Mouse (Mus musculus) forebrain, embryonic 11.5 days (tissue): ENCODE results near the gene Col4a3. TPM values are rescaled to one million over a fixed set of nuclear protein-coding genes. Genes with fewer than 3 reads are reported as not detected.

ENCODE experiments used
- ATAC-seq: fragments of 200-750 bp; cut with Nextera tagmentation; replicated peaks from 2 replicates; pipeline ENCODE4 v1.8.0; 2017; ENCODE audit warnings: moderate TSS enrichment; ENCODE audit not compliant: low FRiP score
- DNase-seq: peaks from one replicate; pipeline ENCODE4 v3.0.0-alpha.2; 2017; ENCODE audit warnings: low spot score
- H3K27ac ChIP-seq: fragments of 300-500 bp; sonication (generic); 2 replicates; pipeline ENCODE4 v1.5.1; 2014; ENCODE audit warnings: low read depth, low read length
- H3K27me3 ChIP-seq: fragments of 300-500 bp; sonication (generic); 2 replicates; pipeline ENCODE4 v1.6.1; 2014; ENCODE audit warnings: mild to moderate bottlenecking, low read length, mixed read lengths; ENCODE audit not compliant: control insufficient read depth, insufficient read depth
- H3K36me3 ChIP-seq: fragments of 300-500 bp; sonication (generic); 2 replicates; pipeline ENCODE4 v1.6.1; 2014; ENCODE audit warnings: mild to moderate bottlenecking, low read length, moderate library complexity, mixed read lengths; ENCODE audit not compliant: control insufficient read depth, insufficient read depth
- H3K4me1 ChIP-seq: fragments of 300-500 bp; sonication (generic); replicated peaks from 2 replicates; pipeline ENCODE4 v1.6.1; 2014; ENCODE audit warnings: low read length, mixed read lengths; ENCODE audit not compliant: control insufficient read depth, insufficient read depth
- H3K4me2 ChIP-seq: fragments of 300-500 bp; sonication (generic); 2 replicates; pipeline ENCODE4 v1.6.1; 2014; ENCODE audit warnings: low read depth, mild to moderate bottlenecking, low read length, moderate library complexity, mixed read lengths; ENCODE audit not compliant: severe bottlenecking
- H3K4me3 ChIP-seq: fragments of 300-500 bp; sonication (generic); 2 replicates; pipeline ENCODE4 v1.5.1; 2014; ENCODE audit warnings: low read depth, low read length
- H3K9ac ChIP-seq: fragments of 300-500 bp; sonication (generic); 2 replicates; pipeline ENCODE4 v1.6.1; 2014; ENCODE audit warnings: low read length
- H3K9me3 ChIP-seq: fragments of 300-500 bp; sonication (generic); 2 replicates; pipeline ENCODE4 v1.6.1; 2016; ENCODE audit warnings: low read length, mixed read lengths; ENCODE audit not compliant: control insufficient read depth
- WGBS: fragments of 180-500 bp; shearing (Covaris S2); extraction: QIAGEN DNeasy Blood & Tissue Kit; methylation state at CpG from one replicate; pipeline ENCODE4 v1.1.7; 2014; 5-methylcytosine and 5-hydroxymethylcytosine counted together
- polyA plus RNA-seq: library from polyadenylated mRNA; unstranded; fragments of >200 nt; fragmentation: Nextera tagmentation; extraction: Ambion mirVana; gene quantifications from 2 replicates; pipeline ENCODE4 v1.2.1, GENCODE M21; 2014

Col4a3 gene
- polyA plus RNA-seq, 1 experiment from 2014 or later: 0.08 TPM

DNA sequence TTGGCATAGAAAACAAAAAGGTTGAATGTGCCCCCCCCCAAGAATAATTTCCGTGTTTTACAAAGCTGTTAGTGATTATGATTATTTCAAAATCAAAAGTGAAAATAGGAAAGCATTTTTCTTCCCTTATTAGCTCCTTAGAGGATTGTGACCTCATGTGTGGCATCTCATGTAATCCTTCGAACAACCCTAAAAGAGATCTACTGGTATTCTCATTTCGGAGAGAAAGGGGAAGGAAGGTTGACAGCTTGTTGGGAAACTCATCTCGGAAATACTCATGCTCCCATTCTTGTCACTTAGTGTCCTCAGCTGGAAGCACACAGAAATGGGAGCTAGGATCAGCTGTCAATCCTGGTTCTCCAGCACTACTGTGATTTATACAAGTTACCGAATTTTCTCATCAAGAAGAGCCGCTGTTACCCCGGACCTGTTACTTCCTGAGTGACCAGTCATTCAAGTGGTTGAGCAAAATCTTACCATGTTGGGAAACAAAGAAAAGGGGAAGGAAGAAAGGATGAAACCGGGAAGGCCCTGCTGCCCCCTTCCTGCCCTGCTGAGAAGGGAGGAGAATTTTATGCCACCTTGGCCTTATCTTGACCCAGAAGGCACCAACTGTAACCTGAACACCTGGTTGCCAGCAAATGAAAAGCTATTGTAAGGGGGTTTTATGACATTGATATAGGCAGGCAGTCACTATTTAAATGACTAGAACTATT, 174.9 kb downstream of the Col4a3 start:
- no peaks in the 10 kb centered on the region for H3K9me3 ChIP-seq
- no peak overlapping the region for H3K4me2 ChIP-seq
- H3K9ac ChIP-seq: no peak overlapping the region
- ATAC-seq: no peak
- no peak for DNase-seq
- no peaks in the 10 kb centered on the region for H3K27me3 ChIP-seq
- no peaks in the 10 kb centered on the region; the same call in 1 of the 2 replicates for H3K36me3 ChIP-seq
- H3K4me1 ChIP-seq: no peaks in the 10 kb centered on the region
- H3K4me3 ChIP-seq: no peak overlapping the region
- H3K27ac ChIP-seq: no peak overlapping the region
- WGBS: 90% methylated on average over 8 of the region's 8 CpGs

DNA sequence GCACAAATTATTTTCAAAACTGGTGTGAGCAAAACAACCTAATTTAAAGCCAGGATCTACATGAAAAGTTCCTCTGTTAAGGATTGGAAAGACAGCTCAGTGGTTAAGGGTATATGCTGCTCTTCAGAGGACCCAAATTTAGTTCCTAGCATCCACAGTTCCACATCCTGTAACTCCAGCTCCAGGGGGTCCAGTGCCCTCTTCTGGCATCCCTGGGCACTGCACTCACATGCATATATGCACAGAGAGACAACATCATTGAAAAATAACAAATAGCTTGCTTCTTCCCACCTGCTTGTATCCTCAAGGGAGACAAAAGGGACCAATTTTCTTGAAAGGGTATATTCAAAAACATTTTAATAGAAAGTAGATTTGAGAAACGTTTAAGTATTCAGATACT, 175.6 kb downstream of the Col4a3 start:
- Histone ChIP-seq H3K4me3 (no peak overlapping the region), H3K4me1 (no peaks in the 10 kb centered on the region), H3K9me3 (no peaks in the 10 kb centered on the region), H3K36me3 (no peaks in the 10 kb centered on the region; the same call in 1 of the 2 replicates), H3K4me2 (no peak overlapping the region), H3K27ac (no peak overlapping the region), H3K9ac (no peak overlapping the region), H3K27me3 (no peaks in the 10 kb centered on the region)
- WGBS: 78% methylated on average over 1 of the region's 1 CpGs
- DNase-seq: no peak
- ATAC-seq: no peak

DNA sequence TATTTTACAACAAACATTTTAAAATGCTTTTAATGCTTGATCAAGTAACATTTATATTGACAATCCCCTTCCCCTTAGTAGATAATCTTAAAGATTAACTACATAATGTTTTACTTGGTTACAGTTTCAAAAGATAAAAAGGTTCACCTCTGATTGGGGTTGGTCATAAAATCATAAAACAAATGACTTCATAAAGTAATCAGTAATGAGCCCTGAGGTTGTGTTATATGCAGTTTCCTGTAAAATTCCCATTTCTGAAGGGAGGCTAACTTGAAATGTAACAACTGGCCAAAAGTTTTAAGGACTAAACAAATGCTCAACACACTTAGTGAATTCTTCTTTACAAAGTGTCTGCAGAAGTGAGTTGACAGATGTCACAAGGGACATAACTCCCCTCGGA, 179.5 kb downstream of the Col4a3 start:
- 76% methylated on average over 1 of the region's 1 CpGs for WGBS
- DNase-seq (no peak), ATAC-seq (no peak)
- H3K4me3 ChIP-seq: no peak overlapping the region
- H3K27ac ChIP-seq: no peak overlapping the region
- no peaks in the 10 kb centered on the region for H3K27me3 ChIP-seq
- no peak overlapping the region for H3K4me2 ChIP-seq
- no peaks in the 10 kb centered on the region for H3K4me1 ChIP-seq
- H3K9me3 ChIP-seq: no peaks in the 10 kb centered on the region
- no peaks in the 10 kb centered on the region; the same call in 1 of the 2 replicates for H3K36me3 ChIP-seq
- no peak overlapping the region for H3K9ac ChIP-seq

DNA sequence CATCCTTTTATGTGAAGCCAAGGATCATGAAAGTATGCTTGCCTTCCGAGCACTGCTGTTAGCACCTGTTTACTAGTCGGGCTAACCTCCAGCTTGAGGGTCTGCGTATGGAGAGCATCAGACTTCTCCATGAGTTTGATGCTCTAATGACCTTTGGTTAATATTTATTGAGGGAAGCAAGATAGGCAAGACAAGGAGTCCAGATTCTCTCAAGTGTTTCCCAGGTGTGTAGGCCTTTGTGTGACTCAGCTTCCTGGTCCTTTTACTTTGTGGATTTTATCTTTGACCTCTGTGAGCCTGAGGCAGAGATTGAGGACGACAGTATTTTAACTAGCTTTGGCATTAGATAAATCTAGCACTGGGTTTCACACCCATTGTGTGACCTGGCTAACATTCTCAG, 179.9 kb downstream of the Col4a3 start:
- no peaks in the 10 kb centered on the region for H3K4me1 ChIP-seq
- no peak for ATAC-seq
- no peak overlapping the region for H3K4me3 ChIP-seq
- no peak for DNase-seq
- H3K4me2 ChIP-seq: no peak overlapping the region
- H3K9me3 ChIP-seq: no peaks in the 10 kb centered on the region
- H3K36me3 ChIP-seq: no peaks in the 10 kb centered on the region; the same call in 1 of the 2 replicates
- no peak overlapping the region for H3K27ac ChIP-seq
- no peak overlapping the region for H3K9ac ChIP-seq
- 87% methylated on average over 4 of the region's 4 CpGs for WGBS
- H3K27me3 ChIP-seq: no peaks in the 10 kb centered on the region

DNA sequence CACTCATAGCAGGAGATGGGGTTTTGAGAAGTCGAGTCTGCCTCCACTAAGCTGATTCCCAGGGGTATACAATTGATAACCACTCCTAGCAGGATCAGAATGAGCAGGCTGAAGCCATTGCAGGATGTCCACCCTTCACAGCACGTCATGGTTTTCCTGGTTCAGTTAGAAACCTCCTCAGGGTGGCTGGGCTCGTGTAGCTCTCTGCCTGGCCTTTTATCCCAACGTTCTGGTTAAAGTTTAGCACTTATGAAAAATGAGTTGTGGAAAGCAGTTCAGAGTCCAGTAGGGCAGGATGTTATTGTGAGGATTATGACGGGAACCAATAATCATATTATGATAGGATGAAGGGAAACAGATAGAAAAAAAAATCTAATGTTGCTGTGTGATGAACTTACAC, 181.5 kb downstream of the Col4a3 start, which contains the start of gene Tm4sf20:
Gene Tm4sf20, minus strand, starts transcription at position 193 of the 400 bp plus-strand sequence.
- no peaks in the 10 kb centered on the region for H3K36me3 ChIP-seq
- no peak within 1 kb of the TSS for H3K4me3 ChIP-seq
- no peak within 1 kb of the TSS for H3K4me2 ChIP-seq
- no peak for DNase-seq
- no peaks in the 10 kb centered on the region for H3K9me3 ChIP-seq
- no peak within 1 kb of the TSS for H3K9ac ChIP-seq
- H3K27me3 ChIP-seq: no peaks in the 10 kb centered on the region
- 77% methylated on average over 5 of the region's 5 CpGs for WGBS
- no peaks in the 10 kb centered on the region for H3K4me1 ChIP-seq
- no peak for ATAC-seq
- no peak within 1 kb of the TSS for H3K27ac ChIP-seq

DNA sequence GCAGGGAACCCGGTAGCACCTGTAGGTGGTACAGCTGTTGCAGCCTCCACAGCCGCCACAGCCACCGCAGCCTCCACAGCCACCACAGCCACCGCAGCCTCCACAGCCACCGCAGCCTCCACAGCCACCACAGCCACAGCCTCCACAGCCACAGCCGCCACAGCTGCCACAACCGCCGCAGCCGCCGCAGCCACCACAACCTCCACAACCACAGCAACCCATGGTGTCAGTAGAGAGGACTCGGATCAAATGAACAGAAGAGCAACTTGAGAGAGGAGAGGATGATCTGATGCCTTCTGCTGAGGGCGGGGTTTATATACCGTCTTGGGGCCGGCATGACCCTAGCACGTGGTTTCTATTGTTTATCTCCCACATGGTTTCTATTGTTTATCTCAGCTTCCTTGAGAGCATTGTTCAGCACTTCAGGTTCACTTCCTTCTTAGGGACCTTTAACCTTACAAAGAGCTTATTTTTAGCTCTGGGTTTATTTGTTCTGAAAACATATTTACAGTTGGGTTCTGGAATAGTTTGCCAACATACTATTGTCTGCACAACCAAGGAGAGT, 184.4 kb downstream of the Col4a3 start, which contains the start of gene Gm47791:
Gene Gm47791, minus strand, starts transcription at position 222 of the 565 bp plus-strand sequence.
- Histone ChIP-seq H3K4me3 (no peak within 1 kb of the TSS), H3K36me3 (no peaks in the 10 kb centered on the region), H3K4me2 (no peak within 1 kb of the TSS), H3K9me3 (no peaks in the 10 kb centered on the region), H3K9ac (no peak within 1 kb of the TSS), H3K4me1 (no peaks in the 10 kb centered on the region), H3K27ac (no peak within 1 kb of the TSS), H3K27me3 (no peaks in the 10 kb centered on the region)
- ATAC-seq (no peak), DNase-seq (no peak)
- 91% methylated on average over 13 of the region's 15 CpGs for WGBS

Other genes starting within 250 kb of the Col4a3 start
- 0.12 and 0.21 TPM in 2 replicates for gene Col4a4, start 72 bp upstream of the Col4a3 start, polyA plus RNA-seq
- gene Mff, start 138.0 kb downstream of the Col4a3 start, polyA plus RNA-seq: 268 and 290 TPM in 2 replicates
- gene Tm4sf20, start 181.5 kb downstream of the Col4a3 start, polyA plus RNA-seq: 0.23 TPM in 1 of 2 replicates, not detected in the other
- not detected in 2 replicates for gene Gm47791, start 184.3 kb downstream of the Col4a3 start, polyA plus RNA-seq